Mouse (Mus musculus) MN1 (cell line): ENCODE results near the gene Dedd.
"Not testable (repeated sequence)": the region's sequence is repeated elsewhere in the genome, so short reads cannot be mapped to it uniquely, and the experiment has no call there.

Experiments used
- DNase-seq: peaks from one replicate; pipeline ENCODE4 v3.0.0-alpha.2; 2016; ENCODE audit warnings: low spot score

Gene Dedd

DNA sequence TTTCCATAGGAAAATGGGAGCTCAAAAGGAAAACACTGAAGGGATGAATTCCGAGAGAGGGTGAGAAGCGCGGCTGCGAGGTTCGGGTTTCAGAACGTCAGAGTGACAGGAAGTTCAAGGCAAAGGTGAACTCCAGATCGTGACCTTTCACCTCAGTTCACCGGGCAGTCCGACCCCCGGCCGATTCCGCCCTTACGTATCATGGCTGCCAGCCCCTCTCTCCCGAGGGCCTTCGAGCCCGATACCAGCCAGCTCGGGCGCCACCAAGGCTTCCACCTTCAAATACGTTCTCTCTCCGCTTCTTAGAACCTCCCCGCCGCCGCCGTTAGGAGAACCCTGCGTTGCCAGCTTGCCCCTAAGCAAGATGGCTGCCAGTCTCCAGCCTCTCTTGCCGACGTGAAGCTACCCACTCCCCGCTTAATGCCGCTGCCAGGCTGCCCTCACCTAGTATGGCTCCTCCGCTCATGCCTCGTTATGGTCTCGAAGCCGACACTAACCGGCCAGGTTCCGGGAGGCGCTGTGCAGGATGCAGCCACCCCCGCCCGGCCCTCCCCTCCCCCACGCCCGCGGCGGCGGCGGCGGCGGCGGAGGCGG, at the start of gene Dedd:
Dedd (plus strand) TSS at position 307 of the 594 bp plus-strand sequence.
- peak; percentile 97 for DNase-seq

DNA sequence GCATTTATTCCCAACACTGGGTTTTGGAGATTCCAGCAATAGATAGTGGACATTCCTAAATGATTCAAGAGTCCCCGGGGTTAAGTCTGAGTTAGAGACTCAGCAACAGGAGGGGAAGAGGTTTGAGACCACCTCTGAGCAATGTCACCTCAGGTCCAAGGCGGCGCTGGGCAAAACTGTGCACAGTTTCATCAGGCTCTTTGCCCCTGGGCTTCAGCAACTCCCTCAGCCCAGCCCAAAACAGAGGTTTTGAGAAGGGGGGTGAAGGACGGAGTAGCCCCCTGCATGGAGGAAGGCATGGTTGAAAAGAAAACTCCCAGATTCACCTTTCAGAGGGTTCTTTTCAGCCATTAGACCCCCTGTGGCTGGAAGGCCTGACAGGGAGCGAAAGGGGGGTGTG, 49.2 kb upstream of the Dedd start:
- DNase-seq, result no peak

- DNase-seq, result peak; percentile 38
Measured at GRCm38 (mm10) chr1:171280250-171280915, 48.6 kb upstream of the Dedd start.

- peak; percentile 98 for DNase-seq
Measured at GRCm38 (mm10) chr1:171280916-171281527, 47.9 kb upstream of the Dedd start, which contains the start of gene Ppox. Gene Ppox, minus strand, starts transcription at chr1:171281186.

- DNase-seq, result peak; percentile 89
Measured at GRCm38 (mm10) chr1:171281528-171281923, 47.4 kb upstream of the Dedd start.

GRCm38 (mm10) chr1:171282086-171282805, 46.7 kb upstream of the Dedd start:
- DNase-seq, result no peak

- DNase-seq, result no peak
Measured at GRCm38 (mm10) chr1:171283188-171284160, 45.5 kb upstream of the Dedd start.

- DNase-seq, result no peak
Measured at GRCm38 (mm10) chr1:171284491-171284890, 44.5 kb upstream of the Dedd start.

GRCm38 (mm10) chr1:171285096-171285892, 43.7 kb upstream of the Dedd start:
- DNase-seq, result no peak

DNA sequence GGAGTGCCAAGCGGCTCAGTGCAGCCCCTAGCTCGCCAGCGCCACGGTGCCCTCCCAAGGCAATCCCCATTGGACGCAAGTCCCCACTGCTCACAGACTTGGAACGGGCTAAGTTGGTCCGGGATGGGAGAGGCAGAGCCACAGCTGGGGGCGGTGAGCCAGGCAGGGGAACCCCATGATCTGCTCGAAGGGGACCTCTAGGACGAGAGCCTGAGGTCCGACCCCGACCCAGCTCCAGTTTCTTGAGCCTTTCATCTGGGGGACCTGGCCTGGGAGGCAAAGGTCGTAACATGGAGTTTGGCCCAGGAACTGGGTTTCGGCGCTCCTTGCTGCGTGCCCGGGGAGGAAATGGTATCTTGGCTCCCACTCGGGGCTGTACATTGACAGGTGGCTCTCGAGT, 42.4 kb upstream of the Dedd start:
- DNase-seq, result no peak

DNA sequence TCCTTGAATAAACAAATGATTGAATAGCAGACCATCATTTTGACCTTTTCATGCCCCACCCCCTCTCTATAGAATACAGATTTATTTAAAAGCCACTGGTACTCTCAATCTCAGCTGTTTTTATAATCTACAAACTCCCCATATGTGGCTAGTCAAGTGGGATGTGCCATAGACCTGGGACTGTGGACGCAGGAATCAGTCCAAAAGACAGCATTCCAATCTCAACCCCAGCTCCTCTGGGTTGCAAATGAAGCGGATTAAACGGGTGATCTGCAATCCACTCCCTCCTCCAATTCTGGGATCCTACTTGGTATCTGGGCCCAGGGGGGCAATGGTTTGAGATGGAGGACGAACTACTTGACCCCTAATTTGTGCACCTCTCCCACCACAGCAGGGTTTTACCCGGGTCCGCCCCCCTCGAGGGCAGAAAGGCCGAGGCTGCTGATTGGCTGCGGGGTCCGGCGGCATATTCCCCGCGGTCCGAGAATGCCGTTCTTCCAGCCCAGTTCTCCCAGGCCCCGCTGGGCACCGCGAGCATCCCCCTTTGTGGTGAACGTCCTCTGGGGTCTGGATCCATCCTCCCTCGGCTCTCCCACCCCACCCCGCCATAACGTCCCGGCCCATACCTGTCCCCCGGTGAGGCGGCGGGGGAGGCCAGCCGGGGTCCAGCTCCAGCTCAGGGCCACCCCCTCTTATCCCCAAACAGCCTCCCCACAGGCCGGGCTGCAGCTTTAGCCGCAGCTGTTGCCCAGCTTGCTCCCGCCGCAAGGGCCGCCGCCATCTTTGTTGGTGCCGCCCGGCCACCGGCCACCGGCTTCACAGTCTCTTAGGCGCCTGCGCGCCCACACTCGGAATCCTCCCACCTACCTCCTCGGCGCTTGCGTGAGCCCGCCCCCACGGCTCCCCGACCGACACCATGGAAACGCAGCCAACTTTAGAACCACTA, 41.5 kb upstream of the Dedd start, which contains the start of gene Usp21:
Usp21 (minus strand) TSS at position 856 of the 946 bp plus-strand sequence.
- peak; percentile 95 for DNase-seq

DNA sequence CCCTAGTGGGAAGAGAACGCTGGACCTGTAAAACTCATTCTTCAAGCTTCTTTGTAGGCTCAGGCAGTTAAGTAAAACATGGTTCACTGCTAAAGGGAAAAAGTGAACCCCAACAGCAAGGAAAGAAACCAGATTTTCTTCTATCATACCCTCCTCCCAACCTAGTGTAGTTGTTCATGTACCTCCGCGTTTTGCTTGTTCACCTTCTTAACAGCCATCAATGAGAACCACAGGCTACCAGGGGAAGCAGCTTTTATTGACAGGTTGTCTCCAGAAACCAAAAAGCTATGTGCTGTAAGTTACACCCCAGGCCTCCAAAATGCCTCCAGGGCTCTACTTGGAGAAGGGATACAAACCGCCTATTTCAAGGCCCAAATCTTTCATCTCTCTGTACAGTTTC, 40.6 kb upstream of the Dedd start:
- DNase-seq, result no peak

DNA sequence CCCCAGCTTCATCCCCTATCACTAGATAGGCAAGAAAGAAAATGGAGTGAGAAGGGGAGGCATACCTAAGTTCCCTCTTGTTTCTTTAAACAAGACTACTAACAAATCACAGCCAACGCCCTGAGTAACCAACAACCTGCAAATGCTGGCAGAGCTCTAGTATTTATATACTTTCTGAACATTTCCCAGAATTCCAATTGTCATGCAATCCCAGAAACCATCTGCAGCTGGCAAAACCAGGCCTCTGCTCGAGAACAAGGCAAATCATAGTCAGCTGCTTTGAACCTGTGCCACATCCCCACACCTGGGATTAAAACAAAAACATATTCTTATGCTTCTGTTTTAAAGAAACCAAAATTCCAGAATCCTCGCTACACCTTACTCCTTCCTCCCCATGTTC, 35.6 kb upstream of the Dedd start:
- peak; percentile 45 for DNase-seq

- peak; percentile 54 for DNase-seq
Measured at GRCm38 (mm10) chr1:171293906-171294297, 35.0 kb upstream of the Dedd start.

DNA sequence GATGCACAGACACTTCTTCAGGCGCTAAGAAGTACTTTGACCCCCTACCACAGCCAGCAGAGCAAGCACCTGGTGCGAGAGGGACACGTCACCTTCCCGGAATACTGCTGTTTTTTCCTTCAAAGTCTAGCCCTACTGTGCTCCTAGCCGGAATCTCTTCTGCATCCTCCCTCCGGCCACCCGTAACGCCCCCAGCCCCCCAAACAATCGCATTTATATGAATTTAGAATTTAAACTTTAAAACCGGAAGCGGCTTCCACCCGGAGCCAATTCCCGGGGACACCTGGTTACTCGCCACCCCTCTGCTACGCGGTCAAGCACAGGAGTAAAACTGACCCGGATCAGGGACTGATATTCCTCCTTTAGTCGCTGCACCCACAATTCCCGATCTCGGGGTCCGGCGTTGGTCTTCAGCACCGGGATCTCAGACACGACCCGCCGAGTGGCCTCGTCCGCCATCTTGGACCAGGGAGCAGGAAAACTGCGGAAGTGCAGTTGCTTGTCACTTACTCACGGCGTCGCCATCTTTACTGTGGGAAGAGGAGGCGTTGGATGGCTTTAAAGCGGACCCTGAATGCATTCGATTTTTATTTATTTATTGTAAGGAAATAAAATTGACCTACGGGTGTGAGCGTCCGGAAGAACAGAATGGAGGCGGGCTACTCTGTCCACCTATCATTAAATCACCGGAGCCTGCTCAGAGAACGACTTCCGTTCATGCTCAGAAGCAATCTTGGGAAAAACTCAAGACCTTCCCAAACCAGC, 34.5 kb upstream of the Dedd start, which contains the start of gene Ufc1:
Ufc1 (minus strand) TSS at position 727 of the 765 bp plus-strand sequence.
- DNase-seq, result peak; percentile 92

DNA sequence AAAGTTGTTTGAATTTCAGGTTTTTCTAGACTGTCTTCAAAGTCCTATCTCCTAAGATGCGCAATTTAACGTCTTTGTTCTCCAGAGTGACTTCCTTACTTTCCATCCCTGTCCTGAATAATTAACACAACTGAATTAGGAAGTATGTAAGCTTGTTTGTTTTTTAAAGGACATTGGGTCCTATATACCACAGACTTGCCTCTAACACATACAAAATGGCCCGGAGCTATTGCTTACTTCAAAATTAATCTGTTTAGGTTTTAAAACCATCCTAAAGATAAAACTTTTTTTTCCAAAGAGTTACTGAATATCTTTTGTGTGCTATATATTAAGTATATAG, 33.9 kb upstream of the Dedd start:
- DNase-seq, result no peak

DNA sequence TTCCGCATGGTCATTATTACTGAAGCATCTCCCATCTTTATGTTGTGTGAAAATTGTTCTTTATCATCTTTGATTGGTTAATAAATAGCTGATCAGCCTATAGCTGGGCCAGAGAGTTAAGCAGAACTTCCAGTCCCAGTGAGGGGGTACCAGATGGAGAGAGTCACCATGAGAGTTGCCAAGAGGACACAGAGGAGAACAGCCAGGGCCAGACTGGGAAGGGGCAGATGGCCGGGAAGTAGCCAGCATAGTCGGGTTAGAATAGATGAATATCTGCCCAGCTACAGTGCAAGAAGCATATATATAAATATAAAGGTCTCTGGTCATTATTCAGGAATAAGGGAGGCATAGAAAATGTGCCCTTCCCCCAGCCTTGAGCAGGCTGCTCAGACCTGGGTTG, 30.7 kb upstream of the Dedd start:
- DNase-seq, result no peak

DNA sequence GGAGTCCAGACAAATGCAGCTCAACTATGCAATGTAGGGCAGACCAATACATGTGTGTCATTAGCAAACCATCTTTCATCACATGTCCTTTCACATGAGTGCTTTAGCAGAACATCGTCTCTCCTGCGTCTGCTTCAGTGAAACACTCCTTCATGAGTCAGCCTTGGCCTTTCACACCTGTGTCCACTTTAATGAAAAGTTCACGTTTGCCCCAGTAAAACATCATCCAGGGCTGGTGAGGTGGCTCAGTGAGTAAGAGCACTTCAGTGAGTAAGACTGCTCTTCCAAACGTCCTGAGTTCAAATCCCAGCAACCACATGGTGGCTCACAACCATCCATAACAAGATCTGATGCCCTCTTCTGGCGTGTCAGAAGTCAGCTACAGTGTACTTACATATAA, 22.8 kb upstream of the Dedd start:
- DNase-seq, result not testable (repeated sequence)

GRCm38 (mm10) chr1:171309321-171309720, 19.6 kb upstream of the Dedd start:
- no peak for DNase-seq
